Mouse (Mus musculus): Measurements from ENCODE around the gene Mbnl3. TPM values are rescaled to one million over a fixed set of nuclear protein-coding genes. Genes with fewer than 3 reads are reported as not detected.

Mbnl3 gene
- 1 to 10 TPM in 1 of 2 experiments, under 1 TPM in 1; 0.98 to 1.4 TPM for total RNA-seq (2021)

DNA sequence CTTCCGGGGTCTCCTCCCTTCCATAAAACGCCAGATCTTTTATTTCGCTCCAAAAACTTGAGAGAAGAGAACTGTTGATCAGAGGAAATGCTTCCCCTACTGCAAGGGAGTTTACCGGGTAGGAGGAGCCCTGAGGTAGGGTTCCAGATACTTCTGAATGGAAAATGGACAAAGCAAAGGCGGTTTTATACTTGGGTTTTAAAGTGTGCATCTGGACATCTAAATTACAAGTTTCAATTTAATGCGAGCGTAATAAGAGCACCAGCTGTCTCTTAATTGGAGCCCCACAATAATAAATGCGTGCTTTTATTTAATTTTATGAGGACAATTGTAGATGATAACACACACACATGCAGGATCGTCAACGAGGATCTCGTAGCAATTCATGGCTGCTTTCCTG, at the start of gene Mbnl3:
TSS of gene Mbnl3 (minus strand) at position 101 of the 400 bp plus-strand sequence.
- DNase-seq (ENCODE audit: low spot score): no peak
- intact Hi-C loops (cut with DNase I): no loop called here

DNA sequence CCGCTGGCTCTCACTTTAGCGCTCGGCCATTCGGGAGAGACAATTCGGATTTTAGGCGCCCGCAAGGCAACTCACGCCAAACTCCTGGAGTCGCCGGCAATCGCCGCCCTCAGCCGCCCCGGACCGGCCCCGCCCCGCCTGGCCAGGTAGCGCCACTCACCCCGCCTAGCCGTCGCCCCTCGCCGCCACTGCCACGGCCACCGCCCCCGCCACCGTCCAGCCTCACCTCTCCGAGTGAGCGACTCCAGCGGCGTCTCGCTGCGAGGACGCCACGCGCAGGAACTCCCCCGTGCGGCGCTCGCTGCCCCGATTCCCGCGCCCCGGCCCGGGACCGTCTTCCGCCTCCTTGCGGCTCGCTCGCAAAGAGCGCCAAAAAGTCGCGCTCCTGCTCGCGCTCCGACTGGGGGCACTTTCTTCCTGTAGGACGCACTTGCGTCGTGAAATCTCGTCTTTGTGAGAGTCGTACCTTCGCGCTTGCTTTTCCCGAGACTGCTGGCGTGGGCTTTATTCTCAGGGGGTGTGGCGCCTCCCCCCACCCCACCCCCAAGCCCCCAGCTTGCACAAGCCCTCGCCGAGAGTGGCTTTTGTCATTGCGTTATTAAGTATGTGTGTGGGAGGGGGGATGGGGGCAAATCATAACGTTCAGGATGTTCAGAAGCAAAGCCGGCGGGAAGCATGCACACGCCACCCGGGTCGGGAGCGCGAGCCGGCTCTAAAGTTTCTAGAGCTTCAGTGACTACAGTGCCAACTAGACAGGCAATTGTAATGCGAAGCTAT, 596 bp downstream of the Mbnl3 start:
- intact Hi-C loops (cut with DNase I): no loop called here
- DNase-seq (ENCODE audit: low spot score): no peak

- DNase-seq (ENCODE audit: low spot score): no peak
- intact Hi-C loops (cut with DNase I): no loop called here
These were observed 1.4 kb downstream of the Mbnl3 start for GRCm38 (mm10) chrX:51204626-51205547.

- intact Hi-C loops (cut with DNase I): no loop called here
- DNase-seq (ENCODE audit: low spot score): no peak
These were observed 9.3 kb downstream of the Mbnl3 start for GRCm38 (mm10) chrX:51197012-51197411.

GRCm38 (mm10) chrX:51171914-51172313, 34.4 kb downstream of the Mbnl3 start:
- no peak for DNase-seq (ENCODE audit: low spot score)
- intact Hi-C loops (cut with DNase I): loop anchor here (5.0 kb wide), 1 partner anchor 200 kb away; no protein-coding TSS in a partner anchor

GRCm38 (mm10) chrX:51171413-51171812, 34.9 kb downstream of the Mbnl3 start:
- intact Hi-C loops (cut with DNase I): loop anchor here (5.0 kb wide), 1 partner anchor 201 kb away; no protein-coding TSS in a partner anchor
- DNase-seq (ENCODE audit: low spot score): no peak

DNA sequence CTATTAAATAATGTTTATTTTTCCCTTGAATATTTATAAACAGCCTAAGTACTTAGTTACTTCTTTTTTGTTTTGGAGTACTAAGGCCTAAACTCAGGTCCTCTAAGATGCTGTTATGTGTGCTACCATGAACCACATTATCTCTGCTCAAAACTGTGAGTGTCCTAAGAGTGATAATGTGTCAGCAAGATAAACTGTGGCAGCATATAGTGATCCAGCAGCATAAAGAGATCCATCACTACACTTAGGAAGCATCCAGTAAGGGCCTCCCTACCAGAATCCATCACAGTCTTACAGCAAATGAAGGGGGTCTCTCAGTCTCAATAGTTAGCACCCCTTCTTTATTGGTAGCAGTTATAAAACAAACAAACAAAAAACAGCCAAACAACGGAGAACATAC, 35.9 kb downstream of the Mbnl3 start:
- DNase-seq (ENCODE audit: low spot score): no peak
- intact Hi-C loops (cut with DNase I): loop anchor here (5.0 kb wide), 1 partner anchor 202 kb away; no protein-coding TSS in a partner anchor

- no peak for DNase-seq (ENCODE audit: low spot score)
- intact Hi-C loops (cut with DNase I): loop anchor here (5.0 kb wide), 2 partner anchors 92 to 203 kb away; no protein-coding TSS in a partner anchor
These were observed 36.8 kb downstream of the Mbnl3 start for GRCm38 (mm10) chrX:51169476-51170045.

DNA sequence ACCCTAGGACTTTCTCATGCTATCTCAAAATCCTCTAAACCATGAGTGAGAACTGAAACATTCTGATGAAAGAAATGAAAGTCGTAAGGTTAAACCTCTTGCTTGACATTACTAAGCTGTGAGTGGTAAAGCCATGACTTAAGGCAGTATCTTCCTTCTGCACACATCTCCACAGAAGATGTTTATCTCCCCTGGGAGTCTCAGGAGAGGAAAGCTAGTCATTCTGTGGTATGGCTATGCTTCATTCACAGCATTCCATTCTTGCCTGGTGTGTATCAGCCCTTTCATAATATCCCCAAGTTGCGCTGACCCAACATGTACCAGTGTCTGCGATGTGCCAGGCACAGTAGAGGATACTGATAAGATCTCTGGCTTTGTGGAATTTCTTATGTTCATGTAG, 38.4 kb downstream of the Mbnl3 start:
- intact Hi-C loops (cut with DNase I): loop anchor here (5.0 kb wide), 1 partner anchor 91 kb away; no protein-coding TSS in a partner anchor
- DNase-seq (ENCODE audit: low spot score): no peak

GRCm38 (mm10) chrX:51164766-51165165, 41.6 kb downstream of the Mbnl3 start:
- intact Hi-C loops (cut with DNase I): loop anchor here (5.0 kb wide), 1 partner anchor 87 kb away; no protein-coding TSS in a partner anchor

GRCm38 (mm10) chrX:51148436-51148835, 57.9 kb downstream of the Mbnl3 start:
- DNase-seq (ENCODE audit: low spot score): no peak
- intact Hi-C loops (cut with DNase I): no loop called here

More at GRCm38 (mm10) chrX:51164766-51165165, 41.6 kb downstream of the Mbnl3 start:
- DNase-seq (ENCODE audit: low spot score): no peak

GRCm38 (mm10) chrX:51146351-51146750, 60.0 kb downstream of the Mbnl3 start:
- no peak for DNase-seq (ENCODE audit: low spot score)
- intact Hi-C loops (cut with DNase I): no loop called here

DNA sequence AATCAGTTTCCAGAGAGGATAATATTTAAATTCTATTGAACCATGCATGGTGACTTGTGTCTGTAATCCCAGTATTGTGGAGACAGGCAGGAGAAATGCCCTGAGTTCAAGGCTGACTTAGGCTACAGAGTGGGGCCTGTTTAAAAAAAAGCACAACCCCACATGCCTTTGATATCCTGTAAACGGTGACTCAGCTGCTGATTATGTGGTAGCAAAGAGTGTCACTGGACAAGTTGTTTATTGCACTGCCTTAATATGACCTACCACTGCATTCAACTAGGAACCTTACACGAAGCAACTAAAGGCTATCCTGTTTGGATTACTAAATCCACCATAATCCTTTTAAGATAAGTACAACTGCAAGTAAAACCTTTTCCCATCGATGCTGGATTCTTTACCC, 66.3 kb downstream of the Mbnl3 start:
- intact Hi-C loops (cut with DNase I): no loop called here
- DNase-seq (ENCODE audit: low spot score): no peak

DNA sequence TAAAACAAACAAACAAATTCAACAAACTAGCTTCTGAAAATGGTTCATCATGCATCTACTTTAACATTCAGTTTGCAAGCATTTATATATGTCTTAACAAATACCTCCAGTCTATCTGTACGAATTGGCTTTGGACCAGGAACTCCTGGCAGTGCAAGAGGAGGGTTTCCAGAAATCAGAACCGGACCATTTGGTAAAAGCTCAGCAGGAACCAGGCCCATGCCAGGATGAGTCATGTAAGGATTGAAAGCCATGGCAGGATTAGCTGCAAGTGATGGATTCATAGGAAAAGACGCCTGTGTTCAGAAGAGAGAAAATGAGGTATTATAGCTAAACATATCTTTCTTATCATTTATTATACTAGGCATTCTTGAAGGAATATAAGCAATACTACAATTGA, 75.0 kb downstream of the Mbnl3 start:
- intact Hi-C loops (cut with DNase I): no loop called here
- no peak for DNase-seq (ENCODE audit: low spot score)

DNA sequence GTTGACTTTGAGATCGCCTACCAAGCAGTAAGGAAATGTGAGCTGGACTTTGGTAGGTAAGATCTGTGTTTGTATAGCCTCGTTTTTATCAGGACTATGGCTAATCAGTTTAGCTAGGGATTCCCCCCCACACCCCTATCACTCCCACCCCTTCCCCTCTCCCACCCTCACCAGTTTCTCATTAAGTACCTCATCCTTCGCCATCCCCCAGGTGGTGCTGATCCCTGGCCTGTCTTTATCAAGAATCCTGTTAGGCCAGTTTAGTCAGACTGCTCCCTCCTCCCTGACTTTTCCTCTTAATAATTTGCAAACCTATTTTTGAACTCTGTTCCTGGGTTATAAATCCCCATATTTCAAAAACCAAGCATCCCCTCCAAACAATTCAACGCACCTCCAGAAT, 103.6 kb downstream of the Mbnl3 start:
- intact Hi-C loops (cut with DNase I): no loop called here
- DNase-seq (ENCODE audit: low spot score): no peak

- DNase-seq (ENCODE audit: low spot score): no peak
- intact Hi-C loops (cut with DNase I): no loop called here
These were observed 121.4 kb downstream of the Mbnl3 start for GRCm38 (mm10) chrX:51084972-51085371.

- DNase-seq (ENCODE audit: low spot score): no peak
- intact Hi-C loops (cut with DNase I): no loop called here
These were observed 122.1 kb downstream of the Mbnl3 start for GRCm38 (mm10) chrX:51084211-51084610.

- no peak for DNase-seq (ENCODE audit: low spot score)
- intact Hi-C loops (cut with DNase I): loop anchor here (5.0 kb wide), 1 partner anchor 91 kb away; no protein-coding TSS in a partner anchor
These were observed 129.6 kb downstream of the Mbnl3 start for GRCm38 (mm10) chrX:51076744-51077143.
